Mouse (Mus musculus) gonadal fat pad, adult 2 months (tissue): ENCODE data around the gene Hs1bp3. TPM values are rescaled to one million over a fixed set of nuclear protein-coding genes. Genes with fewer than 3 reads are reported as not detected.

Source experiments
- DNase-seq: peaks from one replicate; pipeline ENCODE4 v3.0.0-alpha.2; 2012; ENCODE audit warnings: low read depth
- polyA plus RNA-seq: library from polyadenylated mRNA; depleted of rRNA; stranded (reverse); fragments of >200 nt; gene quantifications from 2 replicates; pipeline ENCODE4 v1.2.3, GENCODE M21; 2012; rRNA removed

Hs1bp3 gene
- 25.9 and 27.7 TPM in 2 replicates for polyA plus RNA-seq

DNA sequence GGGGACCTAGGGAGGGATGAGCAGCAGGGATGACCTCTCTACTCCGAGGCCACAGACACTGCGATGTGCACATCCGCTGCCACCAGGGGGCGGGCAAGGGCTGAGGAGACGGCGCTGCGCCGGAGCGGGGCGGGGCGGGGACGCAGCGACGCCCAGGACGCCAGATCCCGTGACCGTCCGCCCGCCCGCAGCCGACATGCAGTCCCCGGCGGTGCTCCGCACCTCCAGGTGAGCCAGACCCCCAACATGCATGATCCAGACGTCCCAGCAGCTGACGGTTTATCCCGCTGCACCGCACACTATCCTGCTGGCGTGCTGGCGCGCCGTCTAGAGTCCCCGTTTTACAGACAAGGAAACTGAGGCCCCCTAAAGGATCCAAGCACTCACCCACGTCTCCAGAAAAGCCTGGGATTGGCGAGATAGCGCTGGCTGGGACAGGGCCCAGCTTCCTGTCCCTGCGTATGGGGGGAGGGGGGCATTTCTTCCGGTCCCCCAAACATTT lies at the start of gene Hs1bp3:
Gene Hs1bp3, plus strand, starts transcription at position 163 of the 502 bp plus-strand sequence.
- DNase-seq, result no peak

DNA sequence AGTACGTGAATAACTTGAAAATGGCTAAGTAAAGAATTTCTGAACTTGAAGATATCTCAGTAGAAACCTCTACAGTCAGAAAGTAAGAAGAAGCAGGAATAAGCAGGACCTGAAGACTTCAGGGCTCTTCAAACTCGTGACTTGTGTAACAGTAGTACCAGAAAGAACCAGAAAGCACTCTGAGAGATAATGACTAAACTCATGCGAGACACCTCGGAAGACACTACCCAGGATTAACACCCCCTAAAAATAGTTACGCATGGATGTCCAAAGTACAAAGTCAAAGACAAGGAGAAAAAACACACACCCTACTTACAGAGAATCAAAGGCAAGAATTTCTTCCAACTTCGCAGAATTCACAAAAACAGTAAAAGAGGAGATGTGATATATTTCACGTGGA lies 46.9 kb upstream of the Hs1bp3 start:
- DNase-seq, result no peak

DNA sequence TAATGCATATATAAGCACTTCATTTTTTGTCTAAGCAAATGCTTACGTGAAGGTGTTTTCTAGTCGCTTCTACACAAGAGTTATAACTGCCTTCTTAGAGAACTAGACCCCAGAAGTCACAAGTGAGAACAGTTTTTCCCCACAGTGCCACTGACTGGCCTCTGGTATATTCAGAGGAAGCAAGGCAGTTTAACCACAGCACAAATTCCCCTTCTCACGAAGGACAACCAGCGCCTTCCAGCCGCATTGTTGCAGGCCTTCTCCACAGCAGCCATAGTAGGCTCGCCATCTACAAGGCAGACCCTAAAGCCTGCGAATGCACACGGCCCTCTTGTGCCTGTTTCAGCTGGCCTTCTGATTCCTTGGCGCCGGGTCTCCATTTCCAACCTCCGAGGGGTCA lies 43.6 kb upstream of the Hs1bp3 start:
- no peak for DNase-seq

DNA sequence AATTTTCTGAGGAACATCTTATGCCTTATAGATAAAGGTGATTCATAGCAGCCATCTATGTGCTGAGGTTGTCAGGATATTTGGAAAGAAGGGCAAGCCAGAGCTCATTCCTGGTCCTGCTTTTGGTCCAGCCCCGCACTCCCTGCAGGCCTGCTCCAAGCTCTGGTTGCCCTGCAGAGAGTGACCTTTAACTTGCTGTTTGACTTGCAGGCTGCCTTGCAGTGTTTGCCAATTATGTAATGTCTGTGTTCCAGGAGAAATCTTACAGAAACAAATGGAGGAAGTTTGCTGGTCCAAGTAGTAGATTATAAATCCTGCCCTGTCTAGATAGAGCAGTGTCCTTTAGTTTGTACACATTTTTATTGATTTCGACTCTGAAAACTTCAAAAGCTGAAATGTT lies 41.8 kb upstream of the Hs1bp3 start:
- DNase-seq, result no peak

DNA sequence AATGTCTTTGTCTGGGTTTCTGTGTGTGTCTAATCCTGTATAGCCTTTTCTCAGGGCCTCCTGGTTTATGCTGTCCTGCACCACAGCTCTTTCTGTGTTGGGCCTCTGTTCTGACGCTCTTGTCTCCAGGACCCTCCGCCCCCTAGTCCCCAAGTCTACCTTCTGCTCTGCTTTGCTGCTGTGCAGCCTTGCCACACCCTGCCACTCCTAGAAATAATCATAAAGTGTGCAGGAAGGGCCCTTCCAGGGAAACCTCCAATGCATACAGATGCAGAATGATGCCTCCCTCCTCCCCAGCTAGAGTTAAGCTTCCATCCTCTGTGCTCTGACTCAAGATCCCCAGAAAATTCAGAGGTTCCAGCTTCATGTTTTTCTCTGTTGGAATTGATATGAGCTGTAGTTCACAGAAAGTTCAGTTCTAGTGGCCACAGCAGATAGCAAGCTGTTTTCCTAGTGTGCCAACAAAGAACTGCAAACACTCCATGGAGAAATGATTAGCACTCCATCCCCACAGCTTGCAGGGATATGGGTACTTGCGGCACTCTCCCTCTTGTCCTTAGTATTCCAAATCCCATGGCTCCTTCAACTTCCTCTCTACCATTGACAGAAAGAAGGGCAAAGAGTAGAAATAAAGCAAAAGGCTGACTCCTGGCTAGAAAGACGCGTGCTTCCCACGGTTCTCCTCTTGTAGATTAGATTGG lies 39.6 kb upstream of the Hs1bp3 start:
- DNase-seq, result no peak

DNA sequence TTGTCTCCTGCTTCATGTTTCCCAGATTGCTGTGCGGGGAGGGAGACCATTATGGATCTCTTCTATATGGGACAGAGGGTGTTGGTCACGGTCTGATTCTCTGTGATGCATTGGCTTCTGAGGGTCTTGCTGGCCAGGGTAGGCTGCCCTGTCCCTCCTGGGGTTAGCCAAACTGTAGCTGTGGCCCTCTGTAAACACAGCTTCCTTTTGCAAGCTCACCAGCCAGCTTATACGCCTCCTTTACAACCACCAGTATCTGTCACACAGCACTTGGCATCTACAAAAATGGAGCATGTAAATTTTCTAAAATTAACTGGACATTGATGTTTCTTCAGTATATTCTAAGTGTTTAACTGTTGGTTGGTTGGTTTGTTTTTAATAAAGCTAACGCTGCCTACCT lies 37.8 kb upstream of the Hs1bp3 start:
- no peak for DNase-seq

DNA sequence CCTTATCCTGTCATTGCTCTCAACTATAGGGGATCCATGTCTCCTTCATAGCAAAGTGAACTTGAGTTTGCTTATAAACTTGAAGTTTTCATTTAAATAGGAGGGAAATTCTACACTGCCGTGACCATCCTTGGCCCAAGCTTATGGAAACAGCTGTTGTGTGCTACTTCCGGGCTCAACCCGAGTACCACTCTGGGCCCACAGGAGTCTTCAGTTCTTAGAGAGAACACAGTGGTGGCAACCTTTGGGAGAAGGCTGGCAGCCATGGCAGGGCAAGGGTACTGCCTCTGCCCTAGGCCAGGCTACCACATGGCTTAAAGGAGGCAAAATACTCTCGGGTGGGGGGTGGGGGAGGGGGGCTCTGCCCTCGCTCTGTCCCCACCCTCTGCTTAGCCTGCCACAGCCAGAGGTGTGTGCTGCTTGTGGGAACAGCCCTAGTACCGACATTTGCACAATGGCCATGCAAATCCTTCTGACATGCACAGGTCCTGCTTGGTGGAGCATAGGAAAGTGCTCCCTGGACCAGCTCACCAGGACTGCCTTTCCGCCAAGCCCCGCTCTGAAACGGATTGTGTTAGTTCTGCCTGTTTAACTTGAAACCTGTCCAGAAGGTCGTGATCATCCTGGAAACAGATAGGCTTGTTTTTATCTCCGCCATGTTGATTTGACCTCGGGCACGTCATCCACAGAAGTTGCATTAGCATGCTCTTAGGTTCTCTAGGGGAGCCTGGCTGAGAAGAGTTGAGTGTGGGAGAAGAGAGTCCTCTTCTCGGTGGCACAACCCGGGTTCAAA lies 31.8 kb upstream of the Hs1bp3 start:
- DNase-seq, result no peak

DNA sequence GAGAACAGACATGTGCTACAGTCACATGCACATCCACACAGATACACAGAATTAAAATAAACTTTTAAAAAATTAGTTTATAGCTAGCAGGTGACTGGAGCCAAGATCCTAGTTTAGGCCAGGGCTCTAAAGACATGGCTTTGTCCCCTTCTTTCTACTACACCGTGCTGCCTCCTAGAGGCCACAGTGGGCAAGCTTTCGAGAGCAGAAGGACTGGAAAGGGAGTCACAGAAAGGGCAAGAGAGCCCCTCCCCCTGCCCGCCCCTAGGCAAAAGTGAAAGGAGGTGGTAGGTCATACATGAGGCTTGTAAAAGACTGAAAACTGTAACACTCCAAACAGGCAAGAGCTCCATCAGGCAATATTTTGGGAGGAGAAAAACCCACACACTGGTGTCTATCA lies 25.3 kb upstream of the Hs1bp3 start:
- no peak for DNase-seq

DNA sequence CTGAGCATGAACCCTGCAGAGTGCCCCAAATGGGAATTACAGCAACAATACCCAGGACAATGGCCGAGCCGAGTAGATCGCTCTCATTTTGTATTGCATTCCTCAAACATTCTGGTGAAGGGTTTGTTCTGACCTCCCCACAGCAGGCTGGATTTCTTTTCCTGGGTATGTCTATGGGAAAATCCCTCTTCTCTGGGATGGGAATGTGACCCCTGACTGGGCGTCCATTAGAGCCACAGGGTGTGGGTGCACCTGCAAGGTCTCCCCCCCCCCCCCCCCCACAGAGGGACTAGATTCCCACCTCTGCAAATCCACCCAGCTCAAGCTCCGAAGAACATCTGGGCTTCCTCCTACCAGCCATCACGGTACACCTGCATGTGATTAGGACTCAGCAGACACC lies 24.1 kb upstream of the Hs1bp3 start:
- DNase-seq, result no peak

DNA sequence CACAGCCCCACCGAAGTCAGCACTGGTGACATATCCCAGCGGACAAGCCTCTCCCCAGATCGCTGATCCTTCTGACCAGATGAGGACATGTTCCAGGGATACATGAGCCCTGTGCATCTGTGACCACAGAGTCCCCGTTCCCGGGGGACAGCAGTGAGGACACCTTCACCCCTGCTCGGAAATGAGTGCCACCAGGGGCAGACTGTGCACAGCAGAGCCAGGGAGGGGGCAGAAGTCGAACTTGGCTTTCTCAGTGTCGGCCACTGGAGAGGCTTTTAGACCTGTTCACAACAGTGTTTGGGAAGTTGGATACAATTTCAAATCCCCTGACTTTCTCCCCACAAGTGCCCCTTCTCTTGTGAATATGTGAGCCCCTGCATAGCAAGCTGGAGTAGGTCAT lies 23.7 kb upstream of the Hs1bp3 start:
- no peak for DNase-seq

DNA sequence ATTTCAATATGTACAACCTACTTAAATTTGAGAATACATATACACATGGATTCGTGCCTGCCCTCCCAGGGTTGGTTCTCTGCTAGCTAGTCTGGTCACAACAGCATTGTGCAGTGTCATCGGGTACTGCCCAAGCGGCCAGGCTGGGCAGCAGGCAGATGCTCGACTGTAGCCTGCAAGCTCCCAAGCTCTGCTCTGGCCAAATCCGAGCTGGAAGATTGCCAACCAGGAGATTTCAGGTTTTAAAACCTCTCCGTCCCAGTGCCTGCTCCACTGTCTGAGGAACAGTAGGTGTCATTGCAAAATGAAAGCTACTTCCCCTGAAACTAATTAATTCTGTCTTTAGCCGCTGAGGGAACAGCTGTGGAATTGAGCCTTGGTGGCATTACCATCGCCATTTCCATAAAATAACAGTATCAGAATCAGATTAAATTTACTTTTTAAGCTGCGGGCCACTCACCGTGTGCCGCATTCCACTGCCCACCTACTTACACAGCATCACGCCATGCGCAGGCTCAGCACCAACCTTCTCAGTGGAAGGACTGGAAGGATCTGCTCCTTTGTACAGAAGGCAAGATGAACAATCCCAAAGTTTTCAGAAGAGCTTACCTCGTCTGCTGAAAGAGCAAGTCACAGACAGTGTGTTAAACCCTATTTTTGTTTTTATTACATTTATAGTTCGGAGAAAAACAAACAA lies 21.9 kb upstream of the Hs1bp3 start:
- no peak for DNase-seq

DNA sequence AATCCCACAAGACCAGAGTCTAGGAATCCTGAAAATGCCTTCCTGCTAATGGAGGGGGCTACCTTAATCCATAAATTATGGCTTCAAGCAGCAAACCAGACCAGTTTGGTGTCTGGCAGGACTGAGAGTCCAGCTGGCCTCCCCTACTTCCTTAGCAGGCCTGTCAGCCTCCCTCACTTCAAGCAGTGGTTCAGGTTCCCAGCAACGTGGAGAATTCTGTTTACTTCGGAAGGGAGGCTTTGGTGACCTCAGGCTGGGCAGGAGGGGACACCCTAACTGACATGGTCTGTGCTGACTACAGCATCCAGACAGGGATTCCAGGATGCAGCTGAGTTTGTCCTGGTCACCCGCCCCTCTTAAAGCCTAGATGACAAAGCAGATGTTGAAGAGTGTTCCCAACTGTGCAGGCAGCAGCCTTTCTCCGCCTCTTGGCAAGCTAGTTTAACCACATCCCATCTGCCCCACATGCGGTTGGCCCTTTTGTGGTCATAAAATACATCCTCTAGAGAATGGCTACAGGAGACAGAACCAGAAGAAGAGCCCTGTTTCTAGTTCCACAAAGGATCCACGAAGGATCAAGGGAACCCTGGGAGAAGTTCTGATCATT lies 17.8 kb upstream of the Hs1bp3 start:
- DNase-seq, result no peak

DNA sequence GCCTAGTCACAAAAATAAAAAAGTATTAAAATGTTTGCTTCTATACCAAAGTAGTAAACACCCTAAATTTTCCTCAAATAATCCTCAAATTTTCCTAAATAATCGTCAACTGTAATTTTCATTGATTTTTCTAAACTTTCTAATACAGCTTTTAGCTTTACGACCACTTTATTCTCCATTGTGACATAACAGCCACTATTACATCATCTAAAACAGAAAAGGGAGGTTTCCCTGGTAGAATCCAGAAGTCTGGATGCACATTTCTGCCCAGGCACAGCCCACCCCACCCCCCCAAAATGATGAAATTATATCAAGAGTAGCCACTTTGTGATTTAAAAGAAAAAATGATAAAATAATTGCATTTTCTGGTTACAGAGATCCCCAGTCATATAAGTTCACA lies 17.1 kb upstream of the Hs1bp3 start:
- DNase-seq, result no peak

DNA sequence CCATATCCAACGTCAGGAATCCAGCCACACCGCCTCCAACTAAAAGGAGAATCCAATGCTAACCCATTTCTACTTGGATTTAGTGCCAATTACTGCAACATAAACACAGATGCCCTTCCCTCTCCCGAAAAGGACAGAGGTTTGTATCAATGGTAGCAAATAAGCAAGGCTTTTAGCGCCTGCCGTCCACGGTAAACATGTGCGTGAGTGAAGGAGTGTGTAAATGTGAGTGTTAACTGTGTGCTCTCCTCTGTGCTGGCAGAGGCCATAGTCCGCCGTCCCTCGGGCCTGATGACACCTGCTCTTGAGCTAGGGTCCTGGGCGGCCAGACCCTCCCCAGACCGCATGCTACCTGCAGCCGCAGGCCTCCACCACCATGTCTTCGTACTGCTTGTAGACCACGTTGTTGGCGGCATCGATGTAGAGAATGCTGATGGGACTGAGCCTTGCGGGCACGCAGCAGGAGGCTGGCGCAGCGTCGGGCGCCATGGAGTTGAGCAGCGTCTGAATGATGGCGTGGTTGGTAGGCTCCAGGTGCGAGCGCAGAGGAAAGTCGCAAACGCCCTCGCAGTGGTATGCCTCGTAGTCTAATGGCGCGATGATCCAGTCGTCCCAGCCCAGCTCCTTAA lies 15.5 kb upstream of the Hs1bp3 start:
- DNase-seq, result no peak

DNA sequence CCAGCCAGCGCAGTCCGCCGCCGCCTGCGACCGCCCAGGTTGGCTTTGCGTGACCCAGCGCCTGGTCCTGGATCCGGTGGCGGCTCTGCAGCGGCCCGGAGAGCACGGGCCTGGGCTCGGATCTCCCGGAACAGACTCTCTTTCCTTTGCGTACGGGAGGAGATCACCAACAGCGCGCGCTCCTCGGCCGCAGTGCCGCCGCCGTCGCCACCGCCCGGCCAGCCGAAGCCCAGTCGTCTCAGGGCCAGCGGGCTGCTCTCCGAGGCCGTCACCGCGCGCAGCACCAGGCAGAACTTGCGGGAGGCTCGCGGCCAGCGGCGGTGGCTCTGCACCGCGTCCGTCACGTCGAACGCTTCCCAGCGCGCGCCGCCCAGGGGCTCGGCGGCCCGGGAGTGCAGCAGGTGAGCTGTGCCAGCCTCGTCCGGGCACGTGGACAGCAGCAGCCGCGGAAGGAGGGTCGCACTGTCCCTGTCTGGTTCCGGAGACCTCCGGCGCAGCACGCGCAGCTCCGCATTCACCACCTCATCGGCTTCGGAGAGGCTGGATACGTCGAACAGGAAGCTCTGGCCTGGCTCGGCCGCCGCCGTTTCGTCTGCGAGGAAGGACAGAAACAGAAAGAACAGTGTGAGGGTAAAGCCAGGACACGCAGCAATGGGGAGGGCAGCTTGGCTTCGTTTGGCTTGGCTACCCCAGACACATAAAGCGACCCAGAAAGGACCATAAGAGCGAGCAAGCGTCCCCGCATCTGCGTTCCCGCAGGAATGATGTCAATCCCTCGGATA lies 14.7 kb upstream of the Hs1bp3 start:
- DNase-seq, result no peak

DNA sequence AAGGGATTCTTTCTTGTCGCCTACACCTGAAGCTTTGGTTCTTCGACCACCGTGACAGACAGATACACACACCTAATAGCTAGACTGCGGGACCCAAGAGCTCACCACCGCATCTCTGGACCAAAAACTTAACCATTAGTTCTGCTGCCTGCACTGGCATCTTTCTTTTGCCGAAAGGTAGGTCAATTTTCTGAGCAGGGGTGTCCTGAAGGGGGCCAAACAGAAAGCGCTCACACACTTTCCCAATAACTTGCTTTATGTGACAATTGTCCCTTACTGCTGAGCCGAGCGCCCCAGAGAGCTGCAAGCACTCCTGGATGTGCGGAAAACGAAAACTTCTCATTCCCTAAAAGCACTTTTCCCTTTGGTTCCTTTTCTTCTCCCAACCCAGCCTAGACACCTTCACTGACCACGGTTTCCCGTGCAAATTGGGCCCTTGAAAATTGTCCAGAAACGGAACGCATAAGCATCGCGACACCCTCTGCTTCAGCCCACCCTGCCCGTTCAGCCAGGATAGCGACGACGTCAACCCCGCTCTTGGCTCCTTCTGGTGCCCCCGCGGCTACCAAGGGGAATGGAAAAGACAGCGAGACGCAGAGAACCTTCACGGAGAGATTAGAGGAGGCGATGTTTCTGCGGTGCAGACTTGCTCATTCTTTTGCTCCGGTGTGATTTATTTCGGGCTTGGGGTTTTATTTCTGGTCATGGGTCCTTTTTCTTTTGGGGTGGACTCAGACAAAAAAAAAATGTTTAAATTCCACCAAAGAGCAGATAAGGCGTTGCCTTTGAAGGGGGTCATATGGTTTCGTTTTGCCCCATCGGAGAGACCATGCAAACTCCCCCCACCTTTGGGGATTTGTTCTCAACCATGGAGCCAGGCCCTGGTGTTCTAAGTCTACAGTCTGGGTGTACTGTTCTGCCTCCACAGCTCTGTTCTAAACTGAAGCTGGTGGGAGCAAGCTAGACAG lies 13.8 kb upstream of the Hs1bp3 start:
- DNase-seq, result no peak

DNA sequence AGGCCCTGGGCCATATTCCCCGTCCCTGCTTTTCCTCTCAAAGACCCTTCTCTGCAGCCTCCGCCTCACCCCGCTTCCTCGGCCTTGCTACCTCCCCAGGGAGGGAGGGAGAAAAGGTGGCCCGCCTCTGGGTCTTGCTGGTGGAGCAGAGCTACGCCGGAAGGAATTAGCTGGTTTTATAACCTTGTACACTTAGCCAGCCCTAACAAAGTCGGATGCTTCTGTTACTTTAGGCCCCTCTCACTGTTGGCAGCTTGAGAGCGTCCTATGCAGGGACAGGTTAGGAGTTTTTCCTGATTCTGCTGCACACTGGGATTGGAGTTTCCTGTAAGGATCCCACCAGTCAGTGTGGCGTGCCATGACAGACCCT lies 13.1 kb upstream of the Hs1bp3 start:
- DNase-seq, result no peak

DNA sequence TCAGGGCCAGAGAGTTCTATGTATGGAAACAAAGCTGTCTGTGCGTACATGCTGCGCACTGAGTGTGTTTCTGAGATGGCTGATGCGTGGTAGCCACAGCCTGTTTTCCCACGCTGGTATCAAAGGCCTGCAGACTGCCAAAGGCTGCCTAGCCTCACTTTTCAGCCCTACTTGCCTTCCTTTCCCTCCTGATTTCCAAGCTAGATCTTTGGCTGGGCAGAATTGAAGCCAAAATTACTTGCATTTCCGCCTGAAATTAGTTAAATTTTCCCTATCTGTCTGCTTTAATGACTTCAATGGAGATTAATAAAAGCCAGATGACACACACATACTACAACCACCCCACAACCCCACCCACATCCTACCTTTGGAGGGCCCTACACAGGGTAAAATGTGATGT lies 12.7 kb upstream of the Hs1bp3 start:
- DNase-seq, result no peak

DNA sequence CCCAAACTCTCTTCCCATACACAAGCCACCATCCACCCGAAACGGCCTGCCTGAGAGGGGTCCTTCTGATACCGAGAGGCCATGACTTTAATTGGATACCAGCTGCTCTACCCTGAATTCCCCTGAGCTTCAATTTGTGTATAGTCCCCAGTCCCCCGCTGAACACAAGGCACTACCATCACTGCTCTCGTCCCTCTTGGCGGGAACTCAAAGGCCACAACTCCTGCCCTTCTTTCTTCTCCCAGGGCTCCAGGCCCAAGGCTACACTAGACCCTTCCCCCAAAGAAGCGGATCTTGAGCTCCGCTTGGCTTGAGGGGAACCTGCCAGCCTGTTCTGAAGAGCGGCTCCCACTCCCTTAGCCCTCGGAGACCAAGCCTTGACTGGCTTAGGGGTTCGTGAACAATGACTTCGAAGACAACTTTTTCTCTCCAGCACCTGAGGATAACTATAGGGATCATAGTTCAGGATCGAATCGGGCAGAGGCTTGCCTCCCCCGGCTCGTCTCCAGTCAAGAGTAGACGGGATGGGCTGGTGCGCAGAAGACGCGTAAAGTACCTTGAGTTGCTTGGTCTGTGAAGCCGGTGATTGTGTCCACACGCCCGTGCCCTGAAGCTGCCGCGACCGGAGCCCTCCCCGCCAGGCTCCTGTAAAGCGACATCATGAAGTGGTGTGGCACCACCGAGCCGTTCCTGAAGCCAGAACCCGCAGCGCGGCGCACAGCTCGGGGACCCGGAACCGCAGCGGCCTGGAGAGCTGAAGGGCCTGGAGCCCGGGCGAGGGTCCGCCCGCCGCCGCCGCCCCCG lies 12.0 kb upstream of the Hs1bp3 start:
- no peak for DNase-seq
